Mouse (Mus musculus) kidney, adult 18-20 months (tissue): ENCODE data around the gene Gm2163.
"Not testable (repeated sequence)": the region's sequence is repeated elsewhere in the genome, so short reads cannot be mapped to it uniquely, and the experiment has no call there.

Experiments used
- DNase-seq: peaks from one replicate; pipeline ENCODE4 v3.0.0; 2021

The Gm2163 gene

GRCm38 (mm10) chr4:42466452-42466851 is at the start of gene Gm2163:
Gene Gm2163, plus strand, starts transcription at chr4:42466752.
- DNase-seq = not testable (repeated sequence)

DNA sequence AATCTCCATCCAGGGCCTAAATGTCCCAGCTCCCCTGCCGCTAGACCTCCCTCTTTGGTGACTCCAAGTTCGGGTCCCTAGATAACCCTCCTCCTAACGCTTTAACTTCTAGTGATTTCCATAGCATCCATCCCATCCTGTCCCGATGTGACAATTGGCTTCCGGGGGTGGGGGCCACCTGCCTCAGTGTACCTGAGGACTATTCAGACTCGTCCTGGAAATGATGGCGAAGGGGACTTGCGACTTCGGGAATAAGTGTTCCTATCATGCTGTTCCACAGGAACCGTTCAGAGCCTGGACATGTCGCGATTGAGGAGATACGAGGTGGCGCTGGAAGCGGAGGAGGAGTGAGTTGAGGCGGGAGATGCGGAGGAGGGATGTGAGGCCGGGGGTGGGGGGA is 27.5 kb upstream of the Gm2163 start, which contains the start of gene Gm21586:
Gene Gm21586 (plus strand): TSS at position 301 of the 400 bp plus-strand sequence.
- not testable (repeated sequence) for DNase-seq

DNA sequence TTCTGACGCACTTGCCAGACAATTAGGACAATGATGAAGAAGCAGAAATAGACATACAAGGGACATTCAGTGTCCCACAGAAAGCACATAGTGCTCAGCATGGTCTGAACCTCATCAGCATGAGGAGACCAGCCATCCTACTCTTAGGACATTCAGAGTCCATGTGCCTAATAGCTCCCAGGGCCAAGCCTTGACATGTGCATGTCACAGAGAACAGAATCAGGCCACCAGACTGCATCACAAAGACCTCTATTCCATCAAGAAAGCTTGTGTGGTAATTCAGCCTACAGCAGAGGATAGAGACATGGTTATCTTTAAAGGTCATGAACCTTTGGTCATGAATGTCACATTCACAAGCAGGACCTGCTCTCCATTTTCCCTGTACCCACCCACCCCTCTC is 61.5 kb downstream of the Gm2163 start, which contains the start of gene Fam205a2:
Gene Fam205a2 (minus strand): TSS at position 101 of the 400 bp plus-strand sequence.
- not testable (repeated sequence) for DNase-seq

DNA sequence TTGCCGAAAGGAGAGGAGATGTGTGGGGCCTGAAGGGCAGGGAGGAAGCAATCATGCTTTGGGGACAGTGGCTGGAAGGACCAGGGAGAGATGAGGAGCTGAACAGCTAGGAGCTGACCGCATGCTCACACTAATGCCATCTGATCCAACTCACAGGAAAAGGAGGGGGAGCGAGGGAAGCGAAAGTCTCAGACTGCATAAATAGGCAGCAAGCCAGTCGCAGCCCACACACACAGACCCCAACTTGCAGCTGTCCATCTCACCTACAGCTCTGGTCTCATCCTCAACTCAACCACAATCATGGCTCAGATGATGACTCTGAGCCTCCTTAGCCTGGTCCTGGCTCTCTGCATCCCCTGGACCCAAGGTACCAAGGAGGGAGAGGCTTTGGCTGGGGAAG is 145.3 kb downstream of the Gm2163 start, which contains the start of gene Gm10591:
Gene Gm10591 (plus strand): TSS at position 301 of the 400 bp plus-strand sequence.
- DNase-seq = not testable (repeated sequence)

DNA sequence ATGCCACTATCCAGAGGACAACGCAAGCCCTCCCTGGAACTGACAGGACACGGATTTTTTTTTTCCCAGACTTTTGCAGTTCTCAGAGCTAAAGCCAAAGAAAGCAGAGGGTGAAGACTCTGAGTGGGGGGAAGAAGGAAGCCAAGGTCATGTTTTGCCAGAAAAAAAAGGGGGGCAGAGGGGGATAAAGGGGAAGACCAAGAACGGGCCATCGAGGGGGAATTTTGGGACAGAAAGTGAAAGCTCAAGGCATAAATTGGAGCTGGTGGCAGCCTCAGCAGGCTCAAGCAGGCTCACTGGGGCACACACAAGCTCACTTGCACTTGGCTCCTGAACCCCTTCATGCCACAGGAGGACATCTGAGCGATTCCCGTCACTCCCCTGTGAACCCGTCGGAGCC is 162.9 kb downstream of the Gm2163 start, which contains the start of gene Gm2564:
Gene Gm2564 (plus strand): TSS at position 301 of the 400 bp plus-strand sequence.
- not testable (repeated sequence) for DNase-seq
